12 mouse cellular contexts compared by ENCODE assay signal in the genomic region with DNA sequence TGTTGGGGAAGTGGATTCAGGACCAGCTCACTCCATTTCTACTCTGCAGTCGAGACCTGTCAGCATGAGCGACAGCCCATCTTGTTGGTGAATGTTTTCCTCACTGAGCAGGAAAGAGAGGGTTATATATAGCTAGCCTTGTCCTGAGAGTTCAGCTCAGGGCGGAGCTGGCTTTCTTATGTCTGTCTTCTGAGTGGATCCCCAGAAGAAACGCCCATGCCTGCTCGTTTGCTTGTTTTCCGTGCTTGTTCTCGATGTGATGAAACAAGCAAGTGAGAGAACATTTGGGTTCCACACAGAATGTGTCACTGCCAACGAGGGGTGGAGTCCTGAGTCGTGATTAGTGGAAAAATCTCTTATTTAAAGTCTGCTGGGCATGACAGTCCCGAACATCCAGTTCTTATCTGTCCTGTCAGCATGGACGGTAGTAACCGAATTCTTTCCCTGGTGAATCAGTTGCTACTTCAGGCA. TPM values are rescaled to one million over a fixed set of nuclear protein-coding genes. Genes with fewer than 3 reads are reported as not detected.
DNase-seq lines count a peak whose midpoint lies in the region; ATAC-seq and TF ChIP-seq lines count a peak whose summit lies in the region.
"Had no signal": no experiment of that assay in that cellular context is flagged by ENCODE, and none has a peak within 500 bp of the region (broad histone marks: within the 10 kb centered on the region; RNA-seq: fewer than 3 reads in every experiment).

No protein-coding gene starts in this region.

- no peak for TF ChIP-seq CTCF in liver, adult 2 months (IDR thresholded peaks at IDR 0.05; ENCODE audit: low read depth, low read length)

- peak; percentile 94 for DNase-seq in liver, adult 2 months (ENCODE audit: extremely low read depth, low read depth, low spot score)
- no peak for DNase-seq in liver
- peak; percentile 44 for DNase-seq in skeletal muscle tissue, adult 2 months (ENCODE audit: low read depth, low spot score)
- no peak for DNase-seq in ovary, postnatal 36 days (ENCODE audit: low spot score)
- DNase-seq in right cerebral cortex, postnatal 14 days: no peak
- DNase-seq: embryo, embryonic 11 days had no signal

- no peak overlapping the region for H3K9ac ChIP-seq in liver, adult 2 months (ENCODE audit: low read depth, low read length)
- H3K9ac ChIP-seq in heart, embryonic 11.5 days (ENCODE audit: low read depth, low read length): no peak overlapping the region
- no peak overlapping the region for H3K9ac ChIP-seq in liver, embryonic 12.5 days
- H3K9ac ChIP-seq: forebrain, embryonic 13.5 days had no signal

- ATAC-seq in heart, embryonic 11.5 days (replicated peaks; ENCODE audit: insufficient number of reproducible peaks, low FRiP score, low TSS enrichment): peak; percentile 44; the same call in 1 of the 2 replicates
- ATAC-seq in liver, embryonic 12.5 days: no peak
- ATAC-seq: forebrain, embryonic 13.5 days had no signal

- no peaks in the 10 kb centered on the region for H3K79me2 ChIP-seq in liver, adult 2 months (ENCODE audit: control insufficient read depth, insufficient read depth, low read length)

- no peaks in the 10 kb centered on the region for H3K27me3 ChIP-seq in liver, adult 2 months (ENCODE audit: control insufficient read depth, insufficient read depth, low read length)
- H3K27me3 ChIP-seq in heart, embryonic 11.5 days (ENCODE audit: control insufficient read depth, insufficient read depth, low read length): no peaks in the 10 kb centered on the region
- H3K27me3 ChIP-seq in liver, embryonic 12.5 days (replicated peaks): no peaks in the 10 kb centered on the region
- H3K27me3 ChIP-seq: forebrain, embryonic 13.5 days had no signal

- H3K4me3 ChIP-seq in liver, adult 2 months (ENCODE audit: insufficient read depth, low read depth, low read length): no peak overlapping the region
- H3K4me3 ChIP-seq in heart, embryonic 11.5 days (ENCODE audit: low read depth, low read length): no peak overlapping the region
- H3K4me3 ChIP-seq in liver, embryonic 12.5 days: no peak overlapping the region
- H3K4me3 ChIP-seq: forebrain, embryonic 13.5 days had no signal

- peak; percentile 51; the same call in 1 of the 2 replicates for TF ChIP-seq POLR2A in liver, adult 2 months (IDR thresholded peaks at IDR 0.05; ENCODE audit: extremely low read depth, insufficient read depth, low read length)

- H3K9me3 ChIP-seq in heart, embryonic 11.5 days (replicated peaks; ENCODE audit: control insufficient read depth, low read length): no peaks in the 10 kb centered on the region
- H3K9me3 ChIP-seq in liver, embryonic 12.5 days (replicated peaks): no peaks in the 10 kb centered on the region
- H3K9me3 ChIP-seq: forebrain, embryonic 13.5 days; G1E had no signal

- H3K4me1 ChIP-seq in liver, adult 2 months (ENCODE audit: control insufficient read depth, insufficient read depth, low read length): peaks cover 37% of the 10 kb centered on the region
- H3K4me1 ChIP-seq in heart, embryonic 11.5 days (ENCODE audit: control insufficient read depth, insufficient read depth, low read length): peaks cover 28% of the 10 kb centered on the region
- peaks cover 20% of the 10 kb centered on the region for H3K4me1 ChIP-seq in liver, embryonic 12.5 days
- H3K4me1 ChIP-seq: forebrain, embryonic 13.5 days had no signal

- H3K36me3 ChIP-seq in liver, adult 2 months (ENCODE audit: control insufficient read depth, insufficient read depth, low read length): peaks cover 18% of the 10 kb centered on the region
- peaks cover 11% of the 10 kb centered on the region for H3K36me3 ChIP-seq in heart, embryonic 11.5 days (ENCODE audit: control insufficient read depth, insufficient read depth, low read length)
- peaks cover 79% of the 10 kb centered on the region for H3K36me3 ChIP-seq in liver, embryonic 12.5 days

- peak overlapping the region; percentile 44 for H3K4me2 ChIP-seq in heart, embryonic 11.5 days
- H3K4me2 ChIP-seq in liver, embryonic 12.5 days: peak overlapping the region; percentile 14; the same call in 1 of the 2 replicates
- H3K4me2 ChIP-seq: forebrain, embryonic 13.5 days had no signal

- WGBS in liver, adult 2 months: 25% methylated on average over 12 of the region's 12 CpGs
- WGBS in heart, embryonic 11.5 days (ENCODE audit: insufficient replicate concordance): 27% methylated on average over 12 of the region's 12 CpGs
- 31% methylated on average over 12 of the region's 12 CpGs for WGBS in liver, embryonic 12.5 days (ENCODE audit: insufficient replicate concordance)

- peak overlapping the region; percentile 86 for H3K27ac ChIP-seq in liver, adult 2 months (replicated peaks; ENCODE audit: insufficient read depth, low read depth, low read length)
- H3K27ac ChIP-seq in heart, embryonic 11.5 days (ENCODE audit: low read depth, low read length): peak overlapping the region; percentile 43
- no peak overlapping the region for H3K27ac ChIP-seq in liver, embryonic 12.5 days
- H3K27ac ChIP-seq: forebrain, embryonic 13.5 days had no signal

RNA-seq across cellular contexts. Expression of a gene that starts 31.6 kb away (rescaled TPM):
- 4,768 and 8,294 TPM in 2 replicates for total RNA-seq in liver, adult 2 months (2014; rRNA removed)
- polyA plus RNA-seq in liver, adult 2 months (2012; rRNA removed): 7,598 and 8,406 TPM in 2 replicates
- polyA plus RNA-seq in heart, embryonic 11.5 days (2014; fragmentation: Nextera tagmentation; extraction: Ambion mirVana): 5.7 and 29.6 TPM in 2 replicates
- 1,440 and 1,454 TPM in 2 replicates for polyA plus RNA-seq in liver, embryonic 12.5 days (2016; fragmentation: Nextera tagmentation; extraction: Ambion mirVana)
- total RNA-seq: G1E; megakaryocyte, adult 5-6 weeks had no signal

RNA-seq across cellular contexts. Expression of a gene that starts 38.7 kb away (rescaled TPM):
- 2,319 and 2,365 TPM in 2 replicates for total RNA-seq in liver, adult 2 months (2014; rRNA removed)
- polyA plus RNA-seq in liver, adult 2 months (2012; rRNA removed): 8,710 and 9,739 TPM in 2 replicates
- polyA plus RNA-seq in heart, embryonic 11.5 days (2014; fragmentation: Nextera tagmentation; extraction: Ambion mirVana): not detected in 2 replicates
- polyA plus RNA-seq in liver, embryonic 12.5 days (2016; fragmentation: Nextera tagmentation; extraction: Ambion mirVana): 2.1 and 2.4 TPM in 2 replicates
- total RNA-seq: megakaryocyte, adult 5-6 weeks had no signal
- polyA plus RNA-seq: forebrain, embryonic 13.5 days; G1E had no signal

RNA-seq across cellular contexts. Expression of a gene that starts 43.8 kb away (rescaled TPM):
- 187 and 323 TPM in 2 replicates for total RNA-seq in liver, adult 2 months (2014; rRNA removed)
- polyA plus RNA-seq in liver, adult 2 months (2012; rRNA removed): 177 and 239 TPM in 2 replicates
- not detected in 2 replicates for polyA plus RNA-seq in heart, embryonic 11.5 days (2014; fragmentation: Nextera tagmentation; extraction: Ambion mirVana)
- polyA plus RNA-seq in liver, embryonic 12.5 days (2016; fragmentation: Nextera tagmentation; extraction: Ambion mirVana): not detected in 2 replicates
- total RNA-seq: G1E; left cerebral cortex, postnatal 14 days; megakaryocyte, adult 5-6 weeks had no signal
- polyA plus RNA-seq: G1E had no signal

Comparison
In these comparisons a context has a peak if more than half of its experiments do, and no peak if none do; other contexts are left out.
1. DNase-seq: peak in liver, adult 2 months (single experiment) and skeletal muscle tissue, adult 2 months (single experiment); none in liver (single experiment), ovary, postnatal 36 days (single experiment) and right cerebral cortex, postnatal 14 days (single experiment).
2. RNA of a gene that starts 38.7 kb away (polyA plus RNA-seq): 8,710 to 9,739 TPM in liver, adult 2 months; 2.1 to 2.4 TPM in liver, embryonic 12.5 days and not detected in heart, embryonic 11.5 days; every median in the first group is over 1,000 times any median in the second.
3. RNA of a gene that starts 43.8 kb away (polyA plus RNA-seq): 177 to 239 TPM in liver, adult 2 months; not detected in heart, embryonic 11.5 days and not detected in liver, embryonic 12.5 days; every median in the first group is over 100 times any median in the second.
4. RNA of a gene that starts 31.6 kb away (polyA plus RNA-seq): 7,598 to 8,406 TPM in liver, adult 2 months and 1,440 to 1,454 TPM in liver, embryonic 12.5 days; 5.7 to 29.6 TPM in heart, embryonic 11.5 days; every median in the first group is over 10 times any median in the second.